Mouse (Mus musculus) layer of hippocampus, adult 11-12 months (tissue): Measurements from ENCODE around the gene Syne1.

Experiments
- DNase-seq: peaks from one replicate; pipeline ENCODE4 v3.0.0; 2022; ENCODE audit warnings: low spot score

The Syne1 gene

DNA sequence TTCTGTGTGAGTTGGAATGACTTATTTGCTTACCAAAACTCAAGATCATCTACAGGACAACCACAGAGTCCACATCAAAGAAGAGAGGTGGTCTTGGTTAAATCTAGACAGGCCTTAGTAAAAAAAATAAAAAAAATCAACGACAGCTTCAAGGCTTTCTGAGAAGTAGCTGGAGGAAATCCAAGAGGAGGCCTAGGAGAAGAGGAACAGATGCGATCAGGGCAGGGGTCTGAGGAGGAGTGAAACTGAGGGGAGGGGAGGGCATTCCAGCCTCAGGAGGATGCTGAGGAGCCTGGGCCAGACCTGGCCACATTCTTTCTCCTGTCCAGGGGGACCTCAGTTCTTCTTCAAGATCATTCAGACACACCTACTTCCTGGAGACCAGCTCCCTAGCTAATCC lies 579.3 kb downstream of the Syne1 start:
- DNase-seq, result no peak

DNA sequence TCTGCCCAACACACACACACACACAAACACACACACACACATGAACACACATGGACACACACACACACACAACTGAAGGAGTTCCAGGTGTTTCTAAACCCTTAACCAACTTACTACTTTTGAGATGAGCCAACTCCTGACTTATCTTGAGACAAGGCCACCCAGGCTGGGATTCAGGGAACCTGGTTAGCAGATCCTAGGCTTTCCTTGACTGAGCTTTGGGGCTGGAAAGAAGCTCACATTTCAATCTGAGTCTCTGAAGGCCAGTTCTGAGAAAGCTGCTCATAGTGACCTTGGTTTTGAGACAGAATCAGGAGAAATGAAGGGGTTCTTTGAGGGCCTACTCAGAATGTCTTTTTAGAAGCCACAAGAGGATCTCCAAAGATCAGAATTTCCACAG lies 579.7 kb downstream of the Syne1 start:
- no peak for DNase-seq

DNA sequence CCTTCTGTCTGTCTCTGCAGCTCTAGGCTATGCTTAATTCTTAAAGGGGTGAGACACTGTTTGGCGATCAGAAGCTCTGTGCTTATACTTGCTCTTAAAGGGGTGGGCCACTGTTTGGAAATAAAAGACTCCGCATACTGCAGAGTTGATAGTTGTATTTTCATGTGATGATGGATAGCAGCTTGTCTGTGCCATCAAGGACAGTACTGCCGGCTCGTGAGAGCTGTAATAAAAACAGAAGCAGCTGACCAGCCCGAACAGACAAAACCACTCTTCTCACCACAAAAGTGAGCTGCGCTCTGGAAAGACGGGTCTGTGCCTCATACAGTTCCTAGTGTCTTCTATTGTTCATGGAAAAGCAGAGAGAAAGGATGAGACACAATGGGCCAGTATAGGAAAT lies 580.1 kb downstream of the Syne1 start:
- DNase-seq, result no peak
